Mouse (Mus musculus): ENCODE data around the gene Gch1.

Gch1 gene

GRCm38 (mm10) chr14:47188848-47189634, at the start of gene Gch1:
Gene Gch1 (minus strand): TSS chr14:47189413.
- DNase-seq (ENCODE audit: low spot score), result peak; percentile 32

- no peak for DNase-seq (ENCODE audit: low spot score)
These were observed 48.1 kb upstream of the Gch1 start for GRCm38 (mm10) chr14:47237286-47237685.

DNA sequence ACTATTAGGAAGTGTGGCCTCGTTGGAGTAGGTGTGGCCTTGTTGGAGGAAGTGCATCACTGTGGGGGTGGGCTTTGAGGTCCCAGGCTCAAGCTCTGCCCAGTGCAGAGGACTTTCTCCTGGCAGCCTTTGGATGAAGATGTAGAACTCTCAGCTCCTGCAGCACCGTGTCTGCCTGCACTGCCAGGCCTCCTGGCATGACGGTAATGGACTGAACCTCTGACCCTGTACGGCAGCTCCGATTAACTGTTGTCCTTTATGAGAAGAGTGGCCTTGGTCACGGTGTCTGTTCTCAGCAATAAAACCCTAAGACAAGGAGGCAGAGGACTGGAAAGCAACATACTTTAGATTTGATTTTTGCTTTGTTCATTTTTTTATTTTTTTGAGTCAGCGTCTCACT, 47.3 kb upstream of the Gch1 start:
- no peak for DNase-seq (ENCODE audit: low spot score)

DNA sequence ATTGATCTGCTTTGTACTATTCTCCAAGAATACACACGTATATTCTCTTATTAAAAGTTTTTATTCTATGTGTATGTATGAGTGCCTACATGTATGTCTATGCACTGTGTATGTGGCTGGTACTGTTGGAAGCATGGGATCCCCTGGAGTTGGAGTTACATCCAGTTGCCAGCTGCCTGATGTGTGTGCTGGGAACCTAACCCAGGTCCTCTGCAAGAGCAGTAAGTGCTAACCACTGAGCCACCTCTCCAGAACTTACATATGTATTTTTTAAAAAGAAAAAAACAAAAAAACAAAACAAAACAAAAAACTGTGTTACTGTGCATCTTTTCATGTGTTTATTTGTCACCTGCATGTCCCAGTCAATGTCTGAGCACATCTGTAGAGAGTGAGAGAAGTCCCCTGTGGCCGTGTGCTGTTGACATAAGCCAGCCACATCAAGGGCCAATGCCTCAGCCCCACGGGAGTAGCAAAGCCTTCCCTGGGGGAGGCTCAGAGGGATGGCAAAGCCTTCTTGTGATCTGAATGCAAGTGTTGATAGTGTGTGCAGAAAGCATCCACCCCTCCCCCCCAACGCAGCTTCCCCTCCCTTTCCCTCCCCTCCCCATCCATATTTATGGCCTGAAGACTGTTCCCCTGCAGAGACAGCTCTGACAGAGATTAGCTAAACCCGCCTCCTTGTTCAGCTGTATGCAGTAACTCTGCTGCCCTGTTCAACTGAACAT, 45.5 kb upstream of the Gch1 start:
- DNase-seq (ENCODE audit: low spot score), result no peak

- no peak for DNase-seq (ENCODE audit: low spot score)
These were observed 44.8 kb upstream of the Gch1 start for GRCm38 (mm10) chr14:47234032-47234431.

DNA sequence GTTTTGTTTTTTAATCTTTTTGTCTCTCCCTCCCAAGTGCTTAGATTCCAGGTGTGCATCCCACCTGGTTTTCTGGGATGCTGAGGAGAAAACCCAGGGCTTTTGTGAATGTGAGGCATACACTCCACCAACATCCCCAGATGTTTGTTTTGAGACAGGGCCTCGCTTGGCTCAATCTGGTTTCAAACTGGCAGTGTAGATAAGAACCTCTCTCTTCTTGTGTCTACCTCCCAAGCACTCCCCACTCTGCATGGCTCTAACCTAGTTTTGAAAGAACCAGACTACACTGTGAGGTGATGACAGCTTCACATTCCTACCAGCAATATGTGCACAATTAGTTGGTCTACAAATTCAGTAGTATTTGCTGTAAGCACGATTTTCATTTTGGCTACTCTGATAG, 44.4 kb upstream of the Gch1 start:
- no peak for DNase-seq (ENCODE audit: low spot score)

- no peak for DNase-seq (ENCODE audit: low spot score)
These were observed 40.7 kb upstream of the Gch1 start for GRCm38 (mm10) chr14:47229796-47230376.

DNA sequence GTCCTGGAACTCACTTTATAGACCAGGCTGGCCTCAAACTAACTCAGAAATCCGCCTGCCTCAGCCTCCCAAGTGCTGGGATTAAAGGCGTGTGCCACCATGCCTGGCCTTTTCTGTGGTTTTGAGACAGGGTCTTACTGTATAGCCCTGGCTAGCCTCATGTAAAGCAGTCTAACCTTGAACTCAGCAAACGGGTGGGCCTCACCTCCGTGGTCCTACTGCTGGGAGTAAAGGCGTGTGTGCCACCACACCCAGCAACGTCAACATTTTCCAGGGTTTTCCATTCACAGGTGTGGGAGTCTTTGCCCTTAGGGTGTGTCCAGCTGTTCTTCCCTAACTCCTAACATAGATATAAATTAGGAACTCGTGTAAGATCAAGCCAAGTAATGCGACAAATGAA, 36.7 kb upstream of the Gch1 start:
- DNase-seq (ENCODE audit: low spot score), result no peak

DNA sequence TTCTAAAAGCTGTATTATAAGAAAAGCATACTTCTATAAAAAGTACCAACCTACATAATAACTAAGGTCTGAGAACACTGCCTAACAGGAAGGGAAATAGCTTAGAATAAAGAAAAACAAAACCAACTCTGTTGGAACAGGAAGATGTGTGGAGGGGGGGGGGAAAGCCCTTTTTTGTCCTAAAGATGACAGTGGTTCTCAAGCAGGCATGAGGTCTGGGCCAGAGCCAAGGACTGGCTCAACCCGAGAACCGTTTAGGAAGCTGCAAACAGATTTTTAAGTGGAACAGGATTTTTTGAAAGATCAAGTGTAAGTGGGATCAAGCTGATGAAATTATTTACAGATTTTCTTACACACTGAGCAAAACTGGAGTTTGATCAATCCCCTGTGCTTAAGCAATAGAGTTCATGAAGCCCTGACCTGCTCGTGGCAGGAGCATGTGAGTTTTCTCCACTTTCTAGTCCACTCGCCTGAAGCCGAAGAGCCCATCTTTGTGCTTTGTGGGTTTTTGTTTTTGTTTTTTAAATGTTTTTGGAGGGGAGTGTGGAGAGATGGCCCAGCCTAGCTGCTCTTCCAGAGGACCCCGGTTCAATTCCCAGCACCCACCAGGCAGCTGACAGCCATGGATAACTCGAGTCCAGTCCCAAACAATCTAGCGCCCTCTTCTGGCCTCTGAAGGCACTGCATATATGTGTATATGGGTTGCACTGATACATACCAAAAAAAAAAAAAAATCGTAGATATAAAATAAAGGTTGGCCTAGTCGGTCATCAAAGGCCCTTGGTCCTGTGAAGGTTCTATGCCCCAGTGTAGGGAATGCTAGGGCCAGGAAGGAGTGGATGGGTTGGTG, 35.5 kb upstream of the Gch1 start:
- DNase-seq (ENCODE audit: low spot score), result no peak

GRCm38 (mm10) chr14:47222631-47223450, 33.6 kb upstream of the Gch1 start:
- no peak for DNase-seq (ENCODE audit: low spot score)

- no peak for DNase-seq (ENCODE audit: low spot score)
These were observed 32.4 kb upstream of the Gch1 start for GRCm38 (mm10) chr14:47221567-47221966.

- DNase-seq (ENCODE audit: low spot score), result no peak
These were observed 31.2 kb upstream of the Gch1 start for GRCm38 (mm10) chr14:47220231-47221025.

- no peak for DNase-seq (ENCODE audit: low spot score)
These were observed 29.8 kb upstream of the Gch1 start for GRCm38 (mm10) chr14:47218766-47219606.

DNA sequence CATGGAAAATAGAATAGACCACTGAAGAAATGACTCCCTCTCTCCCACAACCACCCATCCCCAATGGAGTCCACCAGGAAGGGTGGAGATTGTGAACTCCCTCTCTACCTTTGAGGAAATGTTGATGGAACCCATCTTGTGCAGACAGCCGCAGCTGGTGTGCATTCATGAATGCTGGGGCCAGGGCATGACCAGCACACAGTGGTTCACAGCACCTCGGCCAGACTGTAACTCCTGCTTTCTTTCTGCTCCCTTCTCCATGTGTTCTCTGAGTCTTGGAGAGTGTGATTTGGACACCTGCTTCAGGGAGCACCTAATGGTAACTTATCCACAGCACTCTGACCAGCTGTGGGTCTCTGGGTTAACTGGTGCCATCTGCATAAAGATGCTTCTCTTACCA, 27.3 kb upstream of the Gch1 start:
- no peak for DNase-seq (ENCODE audit: low spot score)

GRCm38 (mm10) chr14:47214367-47214766, 25.2 kb upstream of the Gch1 start:
- no peak for DNase-seq (ENCODE audit: low spot score)

- DNase-seq (ENCODE audit: low spot score), result no peak
These were observed 24.1 kb upstream of the Gch1 start for GRCm38 (mm10) chr14:47213305-47213704.

- no peak for DNase-seq (ENCODE audit: low spot score)
These were observed 20.5 kb upstream of the Gch1 start for GRCm38 (mm10) chr14:47209669-47210164.

GRCm38 (mm10) chr14:47208564-47209493, 19.6 kb upstream of the Gch1 start:
- DNase-seq (ENCODE audit: low spot score), result no peak

Measured in urinary bladder, postnatal 10 days (tissue).